Mouse (Mus musculus): ENCODE measurements around the gene Frmd4b.
"Not testable (repeated sequence)": the region's sequence is repeated elsewhere in the genome, so short reads cannot be mapped to it uniquely, and the experiment has no call there.

The Frmd4b gene

DNA sequence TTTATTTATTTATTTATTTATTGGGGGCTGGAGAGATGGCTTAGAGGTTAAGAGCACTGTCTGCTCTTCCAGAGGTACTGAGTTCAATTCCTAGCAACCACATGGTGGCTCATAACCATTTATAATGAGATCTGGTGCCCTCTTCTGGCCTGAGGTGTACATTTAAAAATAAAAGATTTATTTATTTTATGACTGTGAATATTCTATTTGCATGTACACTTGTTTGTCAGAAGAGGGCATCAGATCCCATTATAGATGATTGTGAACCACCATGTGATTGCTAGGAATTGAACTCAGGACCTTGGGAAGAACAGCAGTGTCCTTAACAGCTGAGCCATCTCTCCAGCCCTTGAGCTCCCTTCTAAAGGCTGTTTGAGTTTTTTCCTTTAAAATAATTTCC lies 353.6 kb downstream of the Frmd4b start:
- not testable (repeated sequence) for DNase-seq (ENCODE audit: low spot score in 2 of 2)

DNA sequence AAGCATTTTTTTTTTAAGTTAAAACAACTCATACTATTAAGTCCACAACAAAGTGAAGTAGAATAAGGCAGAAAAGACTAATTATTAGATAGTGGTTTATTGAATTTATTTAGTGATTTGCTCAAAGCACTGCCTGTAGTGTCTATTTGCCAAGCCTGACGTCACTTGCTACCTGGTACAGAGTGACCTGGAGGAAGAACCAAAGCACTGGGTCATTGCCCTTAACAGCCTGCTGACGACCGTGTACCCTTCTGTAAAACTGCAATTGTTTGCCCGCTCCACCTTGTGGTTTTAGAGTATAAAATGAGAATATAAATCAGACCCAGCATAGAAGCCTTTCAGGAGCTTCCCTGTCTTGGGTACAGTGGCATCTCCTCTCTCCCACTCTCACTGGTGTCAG lies 355.1 kb downstream of the Frmd4b start:
- no peak for DNase-seq (ENCODE audit: low spot score in 2 of 2)

GRCm38 (mm10) chr6:97259926-97260325 lies 357.4 kb downstream of the Frmd4b start:
- DNase-seq (ENCODE audit: low spot score in 2 of 2) = not testable (repeated sequence)

- no peak for DNase-seq (ENCODE audit: low spot score in 2 of 2)
These were observed 358.9 kb downstream of the Frmd4b start for GRCm38 (mm10) chr6:97258489-97258888.

GRCm38 (mm10) chr6:97252711-97253221 lies 364.6 kb downstream of the Frmd4b start, which contains the start of gene Lmod3:
Lmod3 (minus strand) TSS chr6:97252759.
- DNase-seq (ENCODE audit: low spot score in 2 of 2) = no peak

- no peak for DNase-seq (ENCODE audit: low spot score in 2 of 2)
These were observed 365.3 kb downstream of the Frmd4b start for GRCm38 (mm10) chr6:97252086-97252485.

GRCm38 (mm10) chr6:97250966-97251365 lies 366.4 kb downstream of the Frmd4b start:
- DNase-seq (ENCODE audit: low spot score in 2 of 2) = no peak

- DNase-seq (ENCODE audit: low spot score in 2 of 2) = no peak
These were observed 372.1 kb downstream of the Frmd4b start for GRCm38 (mm10) chr6:97245200-97245599.

DNA sequence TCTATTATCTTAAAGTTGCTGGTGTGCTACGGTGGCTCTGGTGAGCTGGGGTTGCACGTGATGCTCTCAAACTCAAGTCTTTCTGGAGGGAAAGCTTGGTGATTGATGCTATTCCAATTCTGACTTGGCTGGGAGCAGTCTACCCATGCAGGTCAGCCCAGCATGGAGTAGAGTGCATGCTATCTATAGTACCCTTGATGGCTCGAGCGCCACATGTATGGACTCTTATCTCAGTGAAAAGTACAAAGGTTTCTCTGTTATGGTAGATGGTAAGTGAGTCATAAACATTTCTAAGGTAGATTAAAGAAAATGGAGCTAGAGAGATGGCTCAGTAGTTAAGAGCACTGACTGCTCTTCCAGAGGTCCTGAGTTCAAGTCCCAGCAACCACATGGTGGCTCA lies 374.8 kb downstream of the Frmd4b start:
- no peak for DNase-seq (ENCODE audit: low spot score in 2 of 2)

GRCm38 (mm10) chr6:97240092-97240491 lies 377.2 kb downstream of the Frmd4b start:
- DNase-seq (ENCODE audit: low spot score in 2 of 2) = no peak

GRCm38 (mm10) chr6:97239360-97239759 lies 378.0 kb downstream of the Frmd4b start:
- DNase-seq (ENCODE audit: low spot score in 2 of 2) = no peak
